Mouse (Mus musculus) frontal cortex, postnatal 14 days (tissue): ENCODE measurements around the gene Mnx1.

Source experiments
- DNase-seq, 2 experiments: peaks; one replicate each; pipeline ENCODE4 v3.0.0; 2022; ENCODE audit warnings: low spot score in 2 of 2

The Mnx1 gene

DNA sequence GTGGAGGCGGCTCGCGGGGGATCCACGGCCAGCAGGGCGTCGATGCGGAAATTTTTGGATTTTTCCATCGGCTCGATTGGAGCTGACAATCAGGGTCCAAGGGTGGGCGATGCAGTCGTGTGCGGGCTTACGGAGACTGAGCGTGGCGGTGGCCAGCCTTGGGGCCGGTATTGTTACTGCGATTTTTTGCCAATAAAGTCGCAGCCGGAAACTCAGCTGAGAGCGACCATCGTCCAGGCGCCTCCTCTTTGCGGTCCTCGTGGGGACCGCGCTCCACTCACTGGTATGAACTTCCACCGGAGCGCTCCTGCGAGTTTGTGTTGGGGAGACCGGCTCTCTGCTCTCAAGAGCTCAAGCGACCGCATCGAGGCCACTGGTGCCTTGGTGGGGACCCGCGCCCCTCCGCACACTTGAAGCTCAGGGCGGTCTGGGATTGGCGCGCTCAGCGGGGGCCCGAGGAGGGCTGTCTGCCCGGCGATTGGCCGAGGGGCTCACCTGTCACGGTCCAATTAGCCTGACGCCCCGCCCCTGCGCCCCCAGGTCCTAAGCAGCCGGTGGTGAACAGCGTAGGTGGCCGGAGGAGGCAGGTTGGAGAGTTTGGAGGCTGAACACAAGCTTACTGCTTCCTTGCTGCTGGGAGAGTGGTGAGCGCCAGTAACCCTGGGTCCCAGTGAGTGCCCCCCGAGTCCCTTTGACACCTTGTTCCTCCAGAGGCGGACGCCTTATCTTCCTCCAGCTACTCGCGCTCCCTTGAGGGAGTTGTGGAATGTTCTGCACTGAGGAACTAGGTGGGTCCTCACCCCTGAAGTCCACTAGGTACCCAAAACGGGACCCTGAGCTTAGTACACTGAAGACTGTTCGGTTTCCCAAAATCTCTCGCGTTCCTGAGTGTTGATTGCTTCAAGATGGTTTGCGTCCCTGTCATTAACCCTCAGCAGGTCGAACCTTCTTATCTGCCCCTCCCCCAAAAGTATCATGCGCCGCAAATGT lies at the start of gene Mnx1:
Mnx1 (minus strand) TSS at position 263 of the 990 bp plus-strand sequence.
- DNase-seq: no peak

DNA sequence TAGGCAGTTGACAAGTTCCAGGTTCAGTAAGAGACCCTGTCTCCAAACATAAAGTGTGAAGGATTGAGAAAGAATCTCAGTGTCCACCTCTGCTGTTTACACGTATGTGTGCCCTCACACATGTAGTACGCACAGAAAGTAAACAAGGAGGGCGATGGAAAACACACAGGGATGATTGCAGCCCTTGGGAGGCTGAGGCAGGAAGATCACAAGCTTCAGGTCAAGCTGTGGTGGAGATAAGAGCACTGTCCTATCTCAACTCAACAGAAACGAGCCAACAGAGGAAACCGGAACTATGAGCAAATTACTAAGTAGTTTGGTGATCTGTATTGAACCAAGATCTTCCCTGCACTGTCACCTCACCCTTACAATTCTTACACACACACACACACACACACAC lies 38.2 kb upstream of the Mnx1 start:
- no peak for DNase-seq

DNA sequence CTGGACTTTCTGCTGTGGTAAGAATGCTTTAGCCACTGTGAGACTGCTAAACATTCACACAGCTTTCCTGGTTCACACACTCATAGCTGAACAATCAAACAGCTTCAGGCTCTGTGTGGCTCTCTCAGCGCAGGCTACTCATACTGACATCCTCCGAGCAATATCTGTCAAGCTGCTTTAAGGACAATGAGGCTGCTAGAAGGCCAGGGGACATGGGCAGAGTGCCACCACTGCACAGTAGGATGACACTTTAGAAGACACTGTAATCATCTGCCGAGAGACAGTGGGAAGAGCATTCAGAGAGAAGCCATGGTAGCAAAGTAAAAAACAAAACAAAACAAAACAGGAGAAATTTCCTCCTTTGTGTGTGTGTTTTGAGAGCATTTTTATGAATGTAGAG lies 37.6 kb upstream of the Mnx1 start:
- no peak for DNase-seq

DNA sequence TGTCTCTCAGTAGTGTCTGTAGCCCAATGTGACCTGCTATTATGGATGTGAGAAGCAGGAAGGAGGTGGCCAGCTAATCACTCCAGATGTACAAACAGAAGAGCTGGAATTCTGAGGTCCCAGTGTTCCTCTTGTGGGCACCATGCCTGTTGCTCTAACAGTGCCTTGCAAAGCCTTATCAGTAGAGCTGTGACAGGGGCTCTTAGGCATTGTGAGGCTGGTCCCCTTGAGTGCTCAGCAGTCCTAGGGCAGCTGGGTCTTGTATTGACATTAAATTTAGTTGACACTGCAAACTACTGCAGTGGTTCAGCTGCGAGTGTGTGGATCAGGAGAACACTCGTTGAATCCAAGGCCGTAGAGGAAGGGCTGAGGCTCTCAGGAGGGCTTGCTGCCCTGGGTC lies 28.7 kb upstream of the Mnx1 start:
- no peak for DNase-seq

DNA sequence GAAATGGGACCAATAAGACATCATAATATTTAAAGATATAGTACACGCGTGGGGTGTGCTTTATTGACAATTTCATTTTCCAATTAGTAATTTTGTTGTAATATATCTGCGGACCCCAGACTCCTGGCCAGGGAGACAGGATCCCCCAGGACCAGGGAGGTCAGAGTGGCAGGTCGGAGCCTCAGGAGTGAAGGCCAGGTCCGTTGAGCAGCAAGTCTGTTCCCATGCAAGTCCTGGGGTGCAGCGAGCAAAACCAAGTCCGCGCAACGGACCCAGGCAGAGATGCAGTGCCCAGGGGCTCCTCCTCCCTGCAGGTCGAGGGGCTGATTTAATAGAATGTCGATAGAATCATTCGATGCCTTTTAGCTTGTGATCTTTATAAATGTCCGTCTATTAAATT lies 9.1 kb upstream of the Mnx1 start:
- DNase-seq: no peak

DNA sequence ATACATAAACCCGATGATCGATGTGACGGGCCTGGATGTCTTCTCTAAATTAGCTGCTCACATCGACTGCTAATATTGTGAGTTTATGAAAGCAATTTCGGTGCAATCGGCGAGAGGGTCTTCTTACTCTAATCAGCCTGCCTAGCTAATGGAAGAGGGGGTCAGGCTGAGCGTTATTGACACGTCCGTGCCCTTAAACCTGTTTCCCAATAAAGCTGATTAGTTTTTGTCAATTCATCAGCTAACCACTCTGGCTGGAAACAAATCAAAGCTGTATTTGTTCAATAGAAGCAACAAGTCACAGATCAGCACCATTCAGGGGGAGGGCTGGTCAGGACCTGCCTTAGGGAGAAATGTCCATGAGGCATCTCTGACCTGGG lies 7.7 kb upstream of the Mnx1 start:
- DNase-seq: no peak

DNA sequence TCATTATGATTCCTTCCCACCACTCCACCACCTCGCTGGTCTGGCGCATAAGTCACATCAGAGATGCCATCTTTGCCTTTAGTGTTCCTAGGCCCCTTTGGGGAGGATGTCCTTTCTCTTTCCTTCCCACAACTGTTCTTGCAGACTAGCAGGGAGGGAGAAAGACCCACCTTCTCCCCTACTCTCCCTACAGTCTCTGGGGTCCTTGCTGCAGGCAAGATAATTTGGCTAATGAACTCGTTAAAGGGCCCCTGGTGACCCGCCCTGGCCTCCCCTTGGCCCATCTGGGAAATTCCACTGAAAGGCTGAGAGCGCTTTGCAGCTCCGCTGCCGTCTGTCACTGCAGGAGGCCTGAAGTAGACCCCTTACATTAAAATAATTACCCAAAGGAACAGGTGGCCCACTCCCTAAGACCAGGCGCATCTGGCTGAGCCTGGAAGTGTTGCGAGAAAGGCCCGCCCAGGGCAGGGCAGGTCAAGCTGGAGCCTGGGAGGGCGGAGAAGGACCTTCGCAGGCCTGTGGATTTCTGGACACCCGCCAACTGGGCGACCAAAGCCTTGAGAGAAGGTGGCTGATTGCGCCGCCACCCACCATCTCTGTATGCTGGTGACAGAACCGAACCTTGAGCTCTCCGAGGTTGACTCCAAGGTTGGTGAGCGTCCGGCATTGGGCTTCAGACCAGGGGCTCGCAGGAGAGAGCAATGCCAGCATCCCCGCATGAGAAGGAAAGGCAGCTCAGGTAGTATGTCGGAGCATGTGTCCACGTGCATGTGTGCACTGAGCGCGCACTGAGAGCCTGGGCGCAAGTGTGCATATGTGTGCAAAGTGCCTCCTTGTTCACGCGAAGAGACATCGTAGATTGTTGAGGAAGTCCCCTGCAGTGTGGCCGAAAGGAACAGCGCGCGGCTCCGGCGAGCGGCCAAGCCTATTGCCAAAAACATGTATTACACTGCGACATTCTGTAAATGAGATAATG lies 7.0 kb upstream of the Mnx1 start:
- DNase-seq: no peak

DNA sequence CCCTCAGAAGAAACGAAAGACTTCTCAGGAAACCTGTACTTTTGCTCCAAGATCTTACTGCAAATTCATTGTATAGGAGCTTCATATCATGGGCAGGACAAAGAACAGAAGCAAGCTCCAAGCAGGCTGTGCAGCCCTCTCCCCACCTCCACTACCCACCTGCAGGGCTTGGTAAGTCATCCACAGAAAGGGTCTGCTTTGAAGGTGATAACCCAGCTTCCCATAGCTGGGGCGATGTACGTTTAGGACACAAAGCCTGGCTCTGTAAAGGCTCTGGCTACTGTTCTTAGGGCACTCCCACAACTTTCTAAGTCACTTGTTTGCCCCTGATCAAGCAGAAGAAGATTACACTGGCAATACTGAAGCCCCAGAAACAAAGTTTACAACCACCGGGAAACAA lies 5.5 kb upstream of the Mnx1 start:
- no peak for DNase-seq

DNA sequence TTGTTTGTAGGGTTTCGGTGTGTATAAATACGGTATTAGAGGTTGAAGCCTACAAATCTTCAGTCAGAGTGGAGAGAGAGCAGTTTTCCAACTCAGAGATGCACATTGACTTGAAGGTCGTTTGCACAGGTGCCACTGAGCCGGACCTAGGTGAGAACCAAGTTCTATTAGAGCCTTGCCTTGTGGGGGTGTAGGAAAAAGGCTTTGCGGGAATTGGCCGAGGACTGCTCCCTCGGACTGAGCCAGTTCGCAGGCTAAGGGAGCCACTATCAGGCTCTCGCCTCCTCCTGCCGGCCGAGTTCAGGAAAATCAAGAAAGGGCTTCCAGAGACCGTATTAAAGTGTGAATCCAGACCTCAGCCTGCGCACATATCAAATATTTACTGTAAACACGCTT lies 926 bp upstream of the Mnx1 start:
- DNase-seq: no peak

DNA sequence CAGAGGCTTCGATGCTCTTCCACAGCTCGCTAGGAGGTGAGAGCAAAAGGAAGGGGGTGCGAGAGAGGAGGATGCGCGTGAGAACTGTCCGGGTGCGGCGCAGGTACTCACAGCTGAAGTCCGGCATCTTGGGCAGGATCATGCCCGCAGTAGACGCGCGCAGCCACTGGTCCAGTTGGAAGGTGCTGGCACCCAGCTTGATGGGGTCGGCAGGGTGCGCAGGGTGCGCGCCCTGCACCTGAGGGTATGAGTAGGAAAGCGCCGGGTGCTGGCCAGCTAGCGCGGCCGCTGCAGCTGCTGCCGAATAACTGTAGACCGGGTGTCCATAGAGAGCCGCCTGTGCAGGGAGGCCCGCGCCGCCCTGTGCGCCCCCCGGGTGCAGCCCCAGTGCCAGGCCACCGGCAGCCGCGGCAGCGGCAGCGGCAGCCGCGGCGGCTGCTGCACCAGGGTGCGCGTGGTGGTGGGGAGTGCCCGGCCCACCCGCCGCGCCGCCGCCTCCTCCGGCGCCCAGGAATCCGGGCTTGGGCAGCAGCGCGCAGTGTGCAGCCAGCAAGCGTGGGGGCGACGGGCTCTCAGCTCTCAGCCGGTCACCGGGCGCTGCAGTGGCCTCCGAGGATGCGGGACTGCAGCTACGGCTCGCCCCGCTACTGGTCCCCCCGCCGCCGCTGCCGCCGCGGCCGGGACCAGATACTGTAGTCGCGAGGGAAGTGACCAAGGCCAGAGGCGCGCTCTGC lies 629 bp downstream of the Mnx1 start:
- DNase-seq: no peak

DNA sequence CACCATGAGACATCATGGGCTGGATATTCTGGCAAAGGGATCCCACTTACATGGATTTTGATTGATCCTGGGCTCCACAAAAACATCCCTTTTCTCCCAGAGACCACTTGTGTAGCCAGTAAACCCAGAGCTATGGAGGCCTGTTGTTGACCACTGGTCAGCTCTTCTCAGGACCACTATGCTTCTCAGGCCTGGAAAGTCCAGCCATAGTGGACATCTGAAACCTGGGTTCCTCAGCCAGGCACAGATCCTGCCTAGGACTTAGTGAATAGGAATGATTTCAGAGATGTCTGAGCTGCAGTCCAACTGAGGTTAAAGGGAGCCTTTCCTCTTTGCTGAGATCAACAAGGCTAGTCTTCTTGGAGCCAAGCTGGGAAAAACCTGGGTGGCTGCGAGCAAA lies 2.2 kb downstream of the Mnx1 start:
- DNase-seq: no peak

DNA sequence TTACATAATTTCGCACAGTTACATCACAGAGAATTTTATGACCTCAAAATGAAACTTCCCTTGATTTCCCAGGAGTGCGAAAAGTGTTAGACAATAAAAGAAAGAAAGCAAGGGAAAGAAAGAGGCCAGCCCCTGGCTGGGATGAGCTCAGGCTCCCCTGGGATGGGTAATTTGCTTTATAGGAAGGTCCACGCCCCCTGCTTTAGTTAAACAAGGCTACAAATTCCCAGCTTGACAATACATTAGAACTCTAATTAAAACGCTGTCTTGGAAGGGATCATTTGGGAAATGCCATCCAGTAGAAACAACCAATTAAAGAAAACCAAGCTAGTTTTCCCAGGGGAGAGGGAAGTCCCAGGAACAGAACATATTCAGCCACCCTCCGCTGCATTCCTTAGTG lies 2.7 kb downstream of the Mnx1 start:
- no peak for DNase-seq

DNA sequence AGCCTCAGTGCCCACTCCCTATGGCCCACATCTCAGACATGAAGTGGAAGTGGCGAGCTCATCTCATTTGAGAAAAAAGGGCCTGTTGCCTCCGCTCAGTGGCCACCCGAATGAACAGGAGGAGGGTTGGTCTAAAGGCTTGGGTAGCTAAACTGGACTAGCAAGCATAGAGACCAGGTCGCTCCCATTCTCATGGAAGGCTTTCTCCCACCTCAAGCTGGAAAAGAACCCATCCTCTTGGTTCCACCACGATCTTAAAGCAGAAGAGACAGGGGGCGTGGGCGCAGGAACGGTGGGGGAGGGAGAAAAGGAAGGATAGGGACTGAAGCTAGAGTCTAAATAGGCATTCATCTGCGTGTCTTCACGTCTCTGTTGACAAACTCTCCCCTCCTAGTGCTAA lies 3.2 kb downstream of the Mnx1 start:
- no peak for DNase-seq

DNA sequence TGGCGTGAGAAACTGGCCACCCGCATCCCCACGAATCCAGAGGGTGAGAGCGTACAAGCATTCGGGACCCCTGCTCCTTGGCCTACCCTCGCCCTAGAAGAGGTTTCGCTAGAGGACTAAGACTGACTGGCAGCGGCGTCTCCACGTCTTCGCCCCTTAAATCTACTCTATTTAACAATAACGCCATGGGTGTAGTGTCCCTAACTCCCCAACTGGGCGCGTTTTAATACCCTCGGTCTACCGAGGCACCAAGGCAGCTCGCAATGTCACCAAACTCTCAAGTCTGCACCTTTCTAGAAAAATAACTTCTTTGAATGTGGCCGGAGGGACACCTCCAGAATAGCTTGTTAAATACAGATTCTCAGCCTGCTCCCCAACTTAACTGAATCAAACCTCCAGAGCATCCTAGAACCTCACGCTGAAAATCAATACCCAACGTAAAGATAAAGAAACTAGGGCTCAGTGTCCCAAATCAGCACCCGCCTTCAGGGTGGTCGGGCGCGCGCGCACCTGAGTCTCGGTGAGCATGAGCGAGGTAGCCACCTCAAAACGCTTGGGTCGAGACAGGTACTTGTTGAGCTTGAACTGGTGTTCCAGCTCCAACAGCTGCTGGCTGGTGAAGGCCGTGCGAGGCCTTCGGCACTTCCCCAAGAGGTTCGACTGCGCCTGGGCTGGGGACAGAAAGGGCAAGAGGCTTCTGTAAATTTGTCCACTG lies 3.9 kb downstream of the Mnx1 start:
- no peak for DNase-seq

DNA sequence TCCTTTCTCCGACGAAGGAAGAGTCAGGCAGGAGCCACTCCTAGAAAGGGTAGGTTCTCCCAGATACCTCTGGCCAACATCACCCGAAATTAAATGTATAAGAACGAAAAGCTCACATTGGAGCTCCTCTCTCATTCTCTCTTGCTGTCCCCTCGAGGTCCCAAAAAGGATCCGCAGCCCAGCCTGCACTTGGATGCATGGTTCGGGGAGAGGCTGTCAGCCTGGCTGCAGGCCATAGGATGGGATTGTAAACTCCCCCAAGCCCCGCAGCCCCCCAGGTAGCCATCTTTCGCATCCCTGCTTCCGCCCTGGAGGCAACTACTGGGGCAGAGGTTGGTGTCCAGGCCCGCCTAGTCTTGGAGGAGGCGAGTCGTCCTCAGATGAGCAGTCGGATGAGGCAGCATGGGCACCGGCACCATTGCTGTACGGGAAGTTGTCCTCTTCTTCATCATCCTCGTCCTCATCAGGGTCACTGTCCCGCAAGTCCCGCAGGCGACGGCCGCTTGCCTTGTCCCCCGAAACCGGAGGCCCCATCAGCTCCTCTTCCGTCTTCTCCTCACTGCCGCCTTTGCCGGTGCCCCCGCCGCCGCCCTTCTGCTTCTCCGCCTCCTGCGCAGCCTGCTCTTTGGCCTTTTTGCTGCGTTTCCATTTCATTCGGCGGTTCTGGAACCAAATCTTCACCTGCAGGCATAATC lies 4.6 kb downstream of the Mnx1 start:
- DNase-seq: no peak

DNA sequence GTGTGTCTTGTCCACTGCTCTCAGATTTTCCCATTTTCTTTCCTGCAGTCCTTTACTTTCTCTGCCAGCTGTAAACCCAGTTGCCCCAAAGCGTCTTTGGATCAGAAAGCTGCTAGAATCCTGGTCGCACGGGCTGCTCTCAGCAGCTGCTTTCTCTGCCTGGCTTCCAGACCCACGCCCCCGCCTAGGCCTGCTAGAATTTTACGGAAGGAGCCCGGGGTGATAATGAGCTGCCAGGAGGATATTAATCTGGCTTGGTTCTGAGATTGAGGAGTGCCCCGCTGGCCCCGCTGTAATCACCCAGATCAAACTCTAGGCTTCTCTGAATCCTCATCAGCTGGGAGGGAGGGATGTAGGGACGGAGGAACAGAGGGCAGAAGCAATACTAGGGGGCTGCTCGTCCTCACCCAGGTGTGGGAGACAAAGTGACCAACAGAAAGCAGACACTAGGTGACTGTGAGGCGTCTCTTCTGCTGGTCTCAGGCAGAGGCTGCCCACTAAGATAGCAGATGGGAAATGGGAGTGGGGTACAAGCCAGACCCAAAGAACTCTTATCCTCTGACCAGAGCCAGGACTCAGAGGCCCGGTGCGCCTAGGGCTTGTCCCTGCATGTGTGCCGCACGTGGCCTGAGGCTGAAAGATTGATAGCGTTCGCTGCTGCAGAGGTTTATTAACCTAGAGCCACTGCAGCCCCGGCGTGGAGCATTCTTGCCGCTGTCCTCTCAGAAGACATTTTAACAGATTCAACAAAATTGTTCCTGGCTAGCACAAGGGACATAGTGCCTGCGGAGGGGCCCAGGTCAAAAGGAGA lies 6.2 kb downstream of the Mnx1 start:
- no peak for DNase-seq

DNA sequence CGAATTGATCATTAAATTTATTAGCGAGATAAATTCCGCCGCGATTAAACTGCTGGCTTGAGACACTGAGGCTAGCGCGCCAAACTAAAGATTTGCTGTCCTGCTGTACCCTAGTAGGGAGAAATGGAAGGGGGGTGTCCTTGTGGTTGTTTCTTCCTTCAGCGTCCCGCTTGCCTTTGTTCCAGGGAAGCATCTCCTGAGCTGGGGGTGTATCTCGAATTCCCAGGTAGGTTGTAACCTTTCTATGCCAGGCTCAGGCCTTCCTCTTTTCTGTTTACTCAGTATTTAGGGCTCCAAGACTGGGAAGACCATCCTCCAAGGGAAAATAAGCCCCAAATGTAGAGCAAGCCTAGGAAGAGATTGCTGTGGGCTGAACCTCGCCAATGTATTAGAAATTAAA lies 6.9 kb downstream of the Mnx1 start:
- DNase-seq: no peak

DNA sequence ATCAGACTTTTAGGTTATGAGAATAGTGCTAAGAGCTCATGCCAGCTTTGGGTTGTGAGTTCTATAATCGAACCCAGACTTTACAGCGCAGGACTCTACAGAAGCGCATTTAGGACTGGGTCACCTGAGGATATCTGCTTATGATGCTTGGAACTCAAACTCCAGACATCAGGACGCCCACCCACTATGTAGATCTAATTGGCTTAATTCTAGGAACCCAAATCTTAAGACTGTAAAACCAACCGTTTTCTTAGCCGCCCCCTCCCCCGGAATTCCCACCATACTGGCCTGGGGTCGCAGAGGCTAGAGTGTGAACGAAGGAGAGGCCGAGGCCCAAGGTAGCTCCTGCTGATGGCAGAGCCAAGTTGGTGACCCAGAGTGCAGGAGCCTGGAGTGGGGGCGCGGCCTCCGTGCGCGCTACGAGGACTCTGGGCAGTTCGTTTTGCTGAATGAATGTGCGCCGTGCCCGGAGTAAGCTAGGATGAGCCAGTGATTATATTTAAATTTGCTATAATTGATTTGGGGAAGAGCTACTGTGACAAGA lies 7.3 kb downstream of the Mnx1 start:
- DNase-seq: no peak

DNA sequence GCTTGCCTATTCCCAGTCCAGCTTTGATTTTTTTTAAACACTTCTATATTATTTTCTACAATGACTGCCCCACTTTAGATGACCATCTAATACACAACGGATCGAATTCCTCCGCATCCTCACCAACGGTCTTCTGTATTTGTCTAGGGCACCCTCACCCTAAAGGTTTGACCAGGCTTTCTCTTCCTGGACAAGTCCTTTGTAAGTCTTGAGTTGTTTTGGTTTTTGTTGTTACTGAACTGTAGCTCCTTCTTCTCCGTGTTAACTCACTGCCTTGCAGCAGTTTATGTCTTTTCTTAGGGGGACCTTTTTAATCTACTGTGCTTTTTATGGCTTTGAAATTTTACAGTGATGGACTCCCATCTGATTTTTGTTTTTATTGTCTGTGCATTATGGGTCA lies 8.0 kb downstream of the Mnx1 start:
- DNase-seq: no peak

DNA sequence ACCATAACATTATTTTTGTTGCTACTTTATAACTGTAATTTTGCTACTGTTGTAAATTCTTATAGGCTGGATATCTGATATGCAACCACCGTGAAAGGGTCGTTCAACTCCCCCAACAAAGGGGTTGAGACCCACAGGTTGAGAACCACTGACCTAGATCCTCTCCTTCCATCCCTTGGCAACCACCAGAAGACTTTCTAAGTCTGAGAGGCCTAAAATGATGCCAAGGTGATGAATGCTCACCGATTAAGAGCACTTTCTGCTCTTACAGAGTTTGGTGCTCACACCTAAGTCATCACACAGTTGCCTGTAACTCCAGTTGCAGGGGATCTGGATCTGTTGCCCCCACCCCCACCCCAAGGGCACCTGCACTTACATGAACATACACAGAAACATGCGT lies 8.8 kb downstream of the Mnx1 start:
- DNase-seq: no peak
